Mouse (Mus musculus) CD4-positive, CD25-positive, alpha-beta regulatory T cell, adult 4 months (primary cell): ENCODE measurements around the gene Tdrd9. TPM values are rescaled to one million over a fixed set of nuclear protein-coding genes. Genes with fewer than 3 reads are reported as not detected.
"Not testable (repeated sequence)": the region's sequence is repeated elsewhere in the genome, so short reads cannot be mapped to it uniquely, and the experiment has no call there.

Experiments used
- ATAC-seq: one replicate; pipeline ENCODE4 v1.8.0; 2017
- polyA plus RNA-seq, 2 experiments: library from polyadenylated mRNA; unstranded; fragments of 100-300 nt; shearing (Covaris generic); gene quantifications; one replicate each; pipeline ENCODE4 v1.2.1; 2017

The Tdrd9 gene
- polyA plus RNA-seq, 2 experiments from 2014 or later, result not detected

GRCm38 (mm10) chr12:112033409-112033975 is 62.1 kb downstream of the Tdrd9 start:
- ATAC-seq, result no peak

- ATAC-seq, result not testable (repeated sequence)
Observed at GRCm38 (mm10) chr12:112035341-112036100, 64.2 kb downstream of the Tdrd9 start.

GRCm38 (mm10) chr12:112038441-112038840 is 67.1 kb downstream of the Tdrd9 start:
- no peak for ATAC-seq

- ATAC-seq, result no peak
Observed at GRCm38 (mm10) chr12:112039169-112039568, 67.8 kb downstream of the Tdrd9 start.

GRCm38 (mm10) chr12:112042681-112043080 is 71.3 kb downstream of the Tdrd9 start:
- no peak for ATAC-seq

GRCm38 (mm10) chr12:112077651-112078050 is 106.3 kb downstream of the Tdrd9 start:
- no peak for ATAC-seq

- no peak for ATAC-seq
Observed at GRCm38 (mm10) chr12:112079911-112080310, 108.6 kb downstream of the Tdrd9 start.

GRCm38 (mm10) chr12:112080911-112081310 is 109.6 kb downstream of the Tdrd9 start:
- ATAC-seq, result no peak

- ATAC-seq, result no peak
Observed at GRCm38 (mm10) chr12:112082241-112082640, 110.9 kb downstream of the Tdrd9 start.

- ATAC-seq, result no peak
Observed at GRCm38 (mm10) chr12:112086250-112086649, 114.9 kb downstream of the Tdrd9 start.

GRCm38 (mm10) chr12:112086726-112087125 is 115.4 kb downstream of the Tdrd9 start:
- no peak for ATAC-seq

GRCm38 (mm10) chr12:112088609-112089324 is 117.4 kb downstream of the Tdrd9 start:
- ATAC-seq, result no peak

- no peak for ATAC-seq
Observed at GRCm38 (mm10) chr12:112091054-112091453, 119.7 kb downstream of the Tdrd9 start.

- ATAC-seq, result no peak
Observed at GRCm38 (mm10) chr12:112094261-112094880, 123.0 kb downstream of the Tdrd9 start.

- no peak for ATAC-seq
Observed at GRCm38 (mm10) chr12:112096051-112096732, 124.8 kb downstream of the Tdrd9 start.

- ATAC-seq, result no peak
Observed at GRCm38 (mm10) chr12:112096733-112097117, 125.4 kb downstream of the Tdrd9 start.

GRCm38 (mm10) chr12:112100106-112100505 is 128.7 kb downstream of the Tdrd9 start:
- ATAC-seq, result no peak

GRCm38 (mm10) chr12:112101045-112101444 is 129.7 kb downstream of the Tdrd9 start:
- ATAC-seq, result no peak

GRCm38 (mm10) chr12:112103179-112103578 is 131.8 kb downstream of the Tdrd9 start:
- ATAC-seq, result no peak

GRCm38 (mm10) chr12:112104890-112105289 is 133.5 kb downstream of the Tdrd9 start:
- ATAC-seq, result no peak

- no peak for ATAC-seq
Observed at GRCm38 (mm10) chr12:112106541-112106971, 135.2 kb downstream of the Tdrd9 start, which contains the start of gene Aspg. TSS of gene Aspg (plus strand) at chr12:112106679.

GRCm38 (mm10) chr12:112107685-112108084 is 136.3 kb downstream of the Tdrd9 start:
- ATAC-seq, result no peak
